Mouse (Mus musculus) heart, postnatal 36 days (tissue): Measurements from ENCODE around the gene Heatr4. TPM values are rescaled to one million over a fixed set of nuclear protein-coding genes. Genes with fewer than 3 reads are reported as not detected.
"Not testable (repeated sequence)": the region's sequence is repeated elsewhere in the genome, so short reads cannot be mapped to it uniquely, and the experiment has no call there.

Source experiments
- DNase-seq, 2 experiments: peaks; one replicate each; pipeline ENCODE4 v3.0.0; 2021 to 2022
- intact Hi-C: fragments of 180-260 bp; cut with DNase I; formaldehyde crosslinking; loops from one replicate; pipeline ENCODE4 v1.15.1; 2025
- total RNA-seq, 2 experiments: library from RNA; stranded (reverse); gene quantifications; 2 replicates each; pipeline ENCODE4 v1.2.3; 2021

The Heatr4 gene
- not detected for total RNA-seq

DNA sequence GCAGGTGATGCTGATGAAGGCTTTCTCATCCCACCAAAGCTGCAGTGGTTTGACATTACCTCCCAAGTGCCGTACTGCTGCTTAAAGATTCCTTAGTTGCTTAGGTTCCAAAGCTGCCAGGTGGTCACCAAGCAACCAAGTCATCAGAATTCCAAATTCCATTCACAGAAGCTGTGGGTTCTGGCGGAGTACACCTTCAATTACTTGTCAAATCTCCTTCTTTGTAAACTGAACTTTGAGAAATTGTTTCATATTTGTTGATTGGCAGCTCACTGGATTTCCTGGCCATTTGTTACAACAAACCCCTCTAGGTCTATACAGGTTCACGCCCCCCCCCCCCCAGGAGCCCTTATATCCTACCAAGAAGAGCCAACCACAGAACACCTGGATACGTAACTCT lies at the start of gene Heatr4:
Gene Heatr4 (minus strand): TSS at position 101 of the 400 bp plus-strand sequence.
- no peak for DNase-seq
- intact Hi-C loops: no loop called here

GRCm38 (mm10) chr12:84034108-84034507 lies 49.5 kb upstream of the Heatr4 start:
- DNase-seq: no peak
- intact Hi-C loops: loop anchor here (10.0 kb wide), 1 partner anchor 229 kb away; no protein-coding TSS in a partner anchor

- intact Hi-C loops: loop anchor here (1.0 to 10.0 kb wide), 2 partner anchors 19 to 229 kb away; partner anchors contain the start of gene Acot3
- not testable (repeated sequence) for DNase-seq
These were observed 48.6 kb upstream of the Heatr4 start for GRCm38 (mm10) chr12:84033302-84033701.

DNA sequence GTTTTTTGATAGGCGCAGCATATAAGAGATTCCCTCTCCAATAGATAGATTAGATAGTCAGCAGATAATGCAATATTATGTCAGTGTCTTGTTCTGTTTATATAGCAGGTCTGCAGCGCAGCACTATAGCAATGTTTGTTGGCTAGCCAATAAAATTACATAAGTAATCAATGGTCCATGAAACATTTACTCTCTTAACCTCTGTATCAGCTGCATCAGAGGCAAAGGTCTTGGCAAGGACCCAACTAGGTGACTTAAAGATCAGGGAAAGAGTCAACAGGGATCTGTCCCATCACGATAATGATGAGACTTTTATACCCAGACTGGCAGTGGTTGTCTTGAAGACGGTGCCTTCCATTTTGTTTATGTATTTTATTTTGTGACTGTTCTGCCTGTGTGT lies 48.2 kb upstream of the Heatr4 start:
- intact Hi-C loops: loop anchor here (1.0 to 10.0 kb wide), 2 partner anchors 19 to 228 kb away; partner anchors contain the start of gene Acot3
- no peak for DNase-seq

- intact Hi-C loops: loop anchor here (1.0 to 10.0 kb wide), 3 partner anchors 57 to 318 kb away; no protein-coding TSS in a partner anchor
- peak; percentile 81 for DNase-seq
These were observed 46.1 kb upstream of the Heatr4 start for GRCm38 (mm10) chr12:84030659-84031332.

- DNase-seq, intact Hi-C loops: not testable (repeated sequence)
These were observed 44.4 kb upstream of the Heatr4 start for GRCm38 (mm10) chr12:84029043-84029442.

GRCm38 (mm10) chr12:84028328-84028727 lies 43.7 kb upstream of the Heatr4 start:
- DNase-seq, intact Hi-C loops: not testable (repeated sequence)

DNA sequence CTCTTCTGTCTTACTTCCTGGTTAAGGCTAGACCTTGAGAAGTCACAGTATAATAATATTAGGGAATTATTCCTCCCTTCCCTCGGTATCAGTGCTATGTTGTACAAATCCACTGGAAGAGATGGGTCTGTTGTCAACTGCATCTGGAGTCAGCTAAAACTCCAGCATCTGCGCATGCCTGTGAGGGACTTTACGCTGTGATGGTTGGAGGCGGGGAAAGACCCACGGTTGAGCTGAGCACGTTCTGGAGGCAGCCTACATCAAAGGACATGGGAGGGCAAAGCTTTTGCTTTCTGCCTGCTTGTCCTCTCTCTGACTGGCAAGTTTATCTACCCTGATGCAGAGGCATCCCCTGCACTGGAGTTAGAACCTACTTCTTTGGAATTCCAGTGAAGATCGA lies 41.2 kb upstream of the Heatr4 start:
- DNase-seq: no peak
- intact Hi-C loops: no loop called here

DNA sequence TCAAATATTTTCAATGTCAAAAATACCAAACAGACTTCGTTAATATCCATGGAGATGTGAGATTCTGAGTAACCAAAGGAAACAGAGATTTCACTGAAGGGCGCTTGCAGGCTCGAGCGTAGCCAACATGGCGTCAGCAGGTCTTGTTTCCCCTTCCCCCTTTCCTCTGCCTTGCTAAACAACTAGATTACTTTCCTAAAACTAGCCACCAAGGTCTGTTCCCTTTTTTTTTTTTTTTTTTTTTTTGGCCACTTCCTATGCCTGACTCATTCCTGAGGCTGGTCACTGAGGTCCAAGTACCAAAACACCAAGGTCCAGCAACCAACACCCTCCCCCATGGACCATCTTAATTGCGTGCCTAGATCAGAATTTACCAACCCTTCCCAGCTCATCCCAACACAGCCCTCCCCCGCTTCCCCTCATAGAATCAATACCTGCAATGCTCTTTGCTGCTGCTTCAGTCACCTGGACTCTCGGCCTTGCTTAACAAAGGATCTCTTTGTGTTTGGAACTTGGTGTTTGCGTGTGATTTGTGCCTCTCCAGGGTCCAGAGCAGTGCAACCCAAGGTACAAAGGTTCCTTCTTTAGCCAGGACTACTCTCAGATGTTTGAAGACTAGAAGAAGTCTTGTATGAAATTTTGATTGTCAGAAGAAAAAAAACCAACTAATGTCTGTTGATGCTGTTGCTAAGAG lies 38.5 kb upstream of the Heatr4 start:
- no peak for DNase-seq
- intact Hi-C loops: no loop called here

- intact Hi-C loops, DNase-seq: not testable (repeated sequence)
These were observed 37.6 kb upstream of the Heatr4 start for GRCm38 (mm10) chr12:84022266-84022665.

GRCm38 (mm10) chr12:84020528-84020927 lies 35.9 kb upstream of the Heatr4 start:
- intact Hi-C loops: not testable (repeated sequence)
- DNase-seq: peak; percentile 57 to 74

- intact Hi-C loops: no loop called here
- no peak for DNase-seq
These were observed 29.0 kb upstream of the Heatr4 start for GRCm38 (mm10) chr12:84013701-84014100.

GRCm38 (mm10) chr12:84013130-84013529 lies 28.5 kb upstream of the Heatr4 start:
- intact Hi-C loops: no loop called here
- DNase-seq: no peak

GRCm38 (mm10) chr12:84011251-84012040 lies 26.8 kb upstream of the Heatr4 start:
- peak; percentile 53 to 58 for DNase-seq
- intact Hi-C loops: no loop called here

- no peak for DNase-seq
These were observed 25.5 kb upstream of the Heatr4 start for GRCm38 (mm10) chr12:84010201-84010600.

DNA sequence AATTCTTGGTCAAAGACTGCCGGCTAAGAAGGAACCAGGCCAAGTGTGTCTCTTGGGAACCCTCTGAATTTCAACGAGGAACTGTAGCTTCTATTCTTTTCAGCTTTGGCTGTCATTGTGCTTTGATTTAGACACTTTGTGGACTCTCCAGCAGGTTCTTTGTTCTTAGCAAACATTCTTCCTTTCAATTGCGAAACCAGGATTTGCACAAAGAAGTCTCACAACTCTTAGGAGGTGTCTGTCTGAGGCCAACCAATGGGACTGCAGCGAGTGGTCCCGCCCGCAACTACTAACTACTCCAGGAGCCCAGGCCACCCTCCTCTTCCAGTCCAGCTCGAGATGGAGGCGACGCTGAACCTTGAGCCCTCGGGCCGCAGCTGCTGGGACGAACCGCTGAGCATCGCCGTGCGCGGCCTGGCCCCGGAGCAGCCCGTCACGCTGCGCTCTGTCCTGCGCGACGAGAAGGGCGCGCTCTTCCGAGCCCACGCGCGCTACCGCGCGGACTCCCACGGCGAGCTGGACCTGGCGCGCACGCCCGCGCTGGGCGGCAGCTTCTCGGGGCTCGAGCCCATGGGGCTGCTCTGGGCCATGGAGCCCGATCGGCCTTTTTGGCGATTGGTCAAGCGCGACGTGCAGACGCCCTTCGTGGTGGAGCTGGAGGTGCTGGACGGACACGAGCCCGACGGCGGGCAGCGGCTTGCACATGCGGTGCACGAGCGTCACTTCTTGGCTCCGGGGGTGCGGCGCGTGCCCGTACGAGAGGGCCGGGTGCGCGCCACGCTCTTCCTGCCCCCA lies 24.7 kb upstream of the Heatr4 start, which contains the start of gene Acot1:
Gene Acot1 (plus strand): TSS at position 320 of the 795 bp plus-strand sequence.
- intact Hi-C loops: not testable (repeated sequence)
- peak; percentile 68 to 78 for DNase-seq

More at GRCm38 (mm10) chr12:84010201-84010600, 25.5 kb upstream of the Heatr4 start:
- intact Hi-C loops: no loop called here

DNA sequence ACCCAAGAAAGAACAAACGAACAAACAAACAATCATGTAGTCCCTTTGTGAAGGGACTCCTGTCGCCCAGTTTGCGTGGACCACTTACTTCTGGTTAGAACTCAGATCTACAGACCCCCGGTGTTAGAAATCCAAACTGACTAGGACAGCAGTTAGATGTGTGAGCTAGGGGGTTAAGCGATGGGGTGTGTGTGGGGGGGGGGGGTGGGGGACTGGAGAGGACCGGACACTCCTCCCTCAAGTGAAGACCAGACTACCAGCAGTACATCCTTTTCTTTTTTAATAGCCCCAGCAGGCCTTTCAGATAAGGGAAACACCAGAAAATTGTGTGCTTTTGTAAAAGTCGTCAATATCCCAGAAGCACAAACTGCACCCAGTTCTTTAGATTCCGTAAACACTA lies 24.1 kb upstream of the Heatr4 start:
- DNase-seq: no peak
- intact Hi-C loops: no loop called here

DNA sequence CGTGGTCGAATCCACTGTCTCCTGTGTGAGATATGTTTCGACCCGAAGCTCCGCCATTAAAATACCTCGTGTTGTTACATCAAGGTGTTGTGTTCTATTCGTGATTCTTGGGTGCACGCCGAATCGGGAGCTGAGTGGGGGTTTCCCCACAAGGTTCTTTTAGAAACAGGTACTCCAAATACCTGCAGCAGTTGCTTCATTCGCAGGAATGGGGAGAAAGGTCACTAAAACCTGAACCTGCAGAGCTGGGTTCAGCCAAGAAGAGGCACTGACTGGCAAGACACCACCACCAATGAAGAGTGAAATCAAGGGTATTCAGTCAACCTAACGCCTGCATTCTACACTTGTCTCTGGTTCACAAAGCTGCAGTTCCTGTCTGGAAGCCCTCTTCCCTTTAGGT lies 23.6 kb upstream of the Heatr4 start:
- DNase-seq: no peak
- intact Hi-C loops: no loop called here

DNA sequence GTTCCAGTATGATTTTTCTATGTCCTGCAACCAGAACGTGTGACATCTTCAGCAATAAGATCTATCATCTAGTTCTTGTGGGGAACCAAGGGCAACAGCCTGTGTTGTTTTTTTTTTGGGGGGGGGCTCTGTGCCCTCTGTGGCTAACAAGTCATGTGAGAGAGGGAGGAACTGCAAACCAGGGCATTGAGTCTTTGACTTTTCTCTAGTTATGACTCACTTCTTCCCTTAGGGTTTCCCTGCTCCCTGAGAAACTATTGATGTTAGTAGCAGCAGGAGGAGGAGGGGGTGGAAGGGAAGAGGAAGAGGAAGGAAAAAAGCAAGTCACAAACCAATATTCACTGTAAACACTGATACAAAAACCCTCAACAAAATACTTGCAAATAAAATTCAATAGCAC lies 19.2 kb upstream of the Heatr4 start:
- intact Hi-C loops: no loop called here

GRCm38 (mm10) chr12:84000418-84000817 lies 15.8 kb upstream of the Heatr4 start:
- intact Hi-C loops: no loop called here
- no peak for DNase-seq

More for the DNA sequence above, 19.2 kb upstream of the Heatr4 start:
- no peak for DNase-seq
